Mouse (Mus musculus) hindbrain, embryonic 11.5 days (tissue): ENCODE results near the gene Vti1a. TPM values are rescaled to one million over a fixed set of nuclear protein-coding genes. Genes with fewer than 3 reads are reported as not detected.
A peak's percentile ranks its signal among the peaks of the same experiment; 100 is the strongest.

Experiments used
- ATAC-seq: fragments of 200-750 bp; cut with Nextera tagmentation; 2 replicates; pipeline ENCODE4 v1.8.0; 2017; ENCODE audit warnings: mild to moderate bottlenecking, moderate TSS enrichment, moderate library complexity; ENCODE audit not compliant: low FRiP score
- DNase-seq: peaks from one replicate; pipeline ENCODE4 v3.0.0-alpha.2; 2015; ENCODE audit warnings: low spot score
- H3K27ac ChIP-seq: fragments of 300-500 bp; sonication (generic); 2 replicates; pipeline ENCODE4 v1.5.1; 2014; ENCODE audit warnings: mild to moderate bottlenecking, low read depth, low read length
- H3K27me3 ChIP-seq: fragments of 300-500 bp; sonication (generic); 2 replicates; pipeline ENCODE4 v1.6.1; 2014; ENCODE audit warnings: mild to moderate bottlenecking, low read length, moderate library complexity, mixed read lengths; ENCODE audit not compliant: control insufficient read depth, insufficient read depth
- H3K36me3 ChIP-seq: fragments of 300-500 bp; sonication (generic); 2 replicates; pipeline ENCODE4 v1.6.1; 2014; ENCODE audit warnings: mild to moderate bottlenecking, low read length, moderate library complexity, mixed read lengths; ENCODE audit not compliant: control insufficient read depth, insufficient read depth
- H3K4me1 ChIP-seq: fragments of 300-500 bp; sonication (generic); replicated peaks from 2 replicates; pipeline ENCODE4 v1.6.1; 2014; ENCODE audit warnings: low read length, mixed read lengths; ENCODE audit not compliant: control insufficient read depth, insufficient read depth
- H3K4me2 ChIP-seq: fragments of 300-500 bp; sonication (generic); replicated peaks from 2 replicates; pipeline ENCODE4 v1.6.1; 2014; ENCODE audit warnings: mild to moderate bottlenecking, low read depth, low read length
- H3K4me3 ChIP-seq: fragments of 300-500 bp; sonication (generic); 2 replicates; pipeline ENCODE4 v1.5.1; 2014; ENCODE audit warnings: low read depth, low read length
- H3K9ac ChIP-seq: fragments of 300-500 bp; sonication (generic); 2 replicates; pipeline ENCODE4 v1.6.1; 2014; ENCODE audit warnings: low read depth, low read length
- H3K9me3 ChIP-seq: fragments of 300-500 bp; sonication (generic); 2 replicates; pipeline ENCODE4 v1.6.1; 2016; ENCODE audit warnings: low read length; ENCODE audit not compliant: control insufficient read depth
- WGBS: fragments of 180-500 bp; shearing (Covaris S2); extraction: QIAGEN DNeasy Blood & Tissue Kit; methylation state at CpG from one replicate; pipeline ENCODE4 v1.1.7; 2014; 5-methylcytosine and 5-hydroxymethylcytosine counted together
- polyA plus RNA-seq: library from polyadenylated mRNA; unstranded; fragments of >200 nt; fragmentation: Nextera tagmentation; extraction: Ambion mirVana; gene quantifications from 2 replicates; pipeline ENCODE4 v1.2.1, GENCODE M21; 2014

The Vti1a gene
- polyA plus RNA-seq, 1 experiment from 2014 or later = 27.8 TPM

- Histone ChIP-seq H3K36me3 (no peaks in the 10 kb centered on the region), H3K4me2 (no peak overlapping the region), H3K27ac (no peak overlapping the region), H3K9ac (no peak overlapping the region), H3K9me3 (no peaks in the 10 kb centered on the region), H3K27me3 (no peaks in the 10 kb centered on the region; the same call in 1 of the 2 replicates), H3K4me3 (no peak overlapping the region), H3K4me1 (no peaks in the 10 kb centered on the region)
- DNase-seq (no peak), ATAC-seq (no peak)
- WGBS = 84% methylated on average over 7 of the region's 7 CpGs
These were observed 220.3 kb downstream of the Vti1a start for GRCm38 (mm10) chr19:55536273-55536937.

- no peak for ATAC-seq
- 32% methylated on average over 6 of the region's 6 CpGs for WGBS
These were observed 221.6 kb downstream of the Vti1a start for GRCm38 (mm10) chr19:55537691-55538090.

GRCm38 (mm10) chr19:55541641-55542040 lies 225.5 kb downstream of the Vti1a start:
- ATAC-seq = no peak
- Histone ChIP-seq H3K9ac (no peak overlapping the region), H3K4me2 (no peak overlapping the region), H3K4me3 (no peak overlapping the region), H3K36me3 (no peaks in the 10 kb centered on the region), H3K27me3 (no peaks in the 10 kb centered on the region; the same call in 1 of the 2 replicates), H3K4me1 (no peaks in the 10 kb centered on the region), H3K9me3 (no peaks in the 10 kb centered on the region), H3K27ac (no peak overlapping the region)
- DNase-seq = no peak
- WGBS = 82% methylated on average over 5 of the region's 5 CpGs

More at GRCm38 (mm10) chr19:55537691-55538090, 221.6 kb downstream of the Vti1a start:
- no peaks in the 10 kb centered on the region for H3K4me1 ChIP-seq
- no peak overlapping the region for H3K9ac ChIP-seq
- H3K36me3 ChIP-seq = no peaks in the 10 kb centered on the region
- no peak overlapping the region for H3K4me3 ChIP-seq
- H3K9me3 ChIP-seq = no peaks in the 10 kb centered on the region
- DNase-seq = peak; percentile 66
- H3K4me2 ChIP-seq = no peak overlapping the region
- no peak overlapping the region for H3K27ac ChIP-seq
- no peaks in the 10 kb centered on the region; the same call in 1 of the 2 replicates for H3K27me3 ChIP-seq

GRCm38 (mm10) chr19:55542461-55542860 lies 226.4 kb downstream of the Vti1a start:
- Histone ChIP-seq H3K4me3 (no peak overlapping the region), H3K4me1 (no peaks in the 10 kb centered on the region), H3K27me3 (no peaks in the 10 kb centered on the region; the same call in 1 of the 2 replicates), H3K9me3 (no peaks in the 10 kb centered on the region), H3K9ac (no peak overlapping the region), H3K4me2 (no peak overlapping the region), H3K36me3 (no peaks in the 10 kb centered on the region), H3K27ac (no peak overlapping the region)
- WGBS = 80% methylated on average over 6 of the region's 6 CpGs
- ATAC-seq = no peak
- DNase-seq = no peak

- H3K4me1 ChIP-seq = no peaks in the 10 kb centered on the region
- DNase-seq = no peak
- H3K36me3 ChIP-seq = no peaks in the 10 kb centered on the region
- no peaks in the 10 kb centered on the region for H3K9me3 ChIP-seq
- H3K27ac ChIP-seq = no peak overlapping the region
- no peaks in the 10 kb centered on the region; the same call in 1 of the 2 replicates for H3K27me3 ChIP-seq
- no peak overlapping the region for H3K4me2 ChIP-seq
- ATAC-seq = no peak
- H3K9ac ChIP-seq = no peak overlapping the region
- H3K4me3 ChIP-seq = no peak overlapping the region
- 78% methylated on average over 9 of the region's 9 CpGs for WGBS
These were observed 227.1 kb downstream of the Vti1a start for GRCm38 (mm10) chr19:55543188-55543587.

- Histone ChIP-seq H3K36me3 (no peaks in the 10 kb centered on the region), H3K27me3 (no peaks in the 10 kb centered on the region), H3K4me3 (no peak overlapping the region), H3K9ac (no peak overlapping the region), H3K9me3 (no peaks in the 10 kb centered on the region), H3K27ac (no peak overlapping the region), H3K4me1 (no peaks in the 10 kb centered on the region), H3K4me2 (no peak overlapping the region)
- 77% methylated on average over 5 of the region's 5 CpGs for WGBS
- ATAC-seq (no peak), DNase-seq (no peak)
These were observed 228.4 kb downstream of the Vti1a start for GRCm38 (mm10) chr19:55544498-55544897.

- Histone ChIP-seq H3K27ac (no peak overlapping the region), H3K4me3 (no peak overlapping the region), H3K36me3 (no peaks in the 10 kb centered on the region), H3K27me3 (no peaks in the 10 kb centered on the region; the same call in 1 of the 2 replicates), H3K9me3 (no peaks in the 10 kb centered on the region), H3K4me2 (no peak overlapping the region), H3K9ac (no peak overlapping the region), H3K4me1 (no peaks in the 10 kb centered on the region)
- DNase-seq (peak; percentile 90), ATAC-seq (no peak)
- WGBS = 29% methylated on average over 9 of the region's 9 CpGs
These were observed 229.4 kb downstream of the Vti1a start for GRCm38 (mm10) chr19:55545529-55545928.

GRCm38 (mm10) chr19:55546009-55546528 lies 230.0 kb downstream of the Vti1a start:
- H3K27me3 ChIP-seq = no peaks in the 10 kb centered on the region; the same call in 1 of the 2 replicates
- no peak overlapping the region for H3K4me3 ChIP-seq
- ATAC-seq (no peak), DNase-seq (no peak)
- H3K36me3 ChIP-seq = no peaks in the 10 kb centered on the region
- no peak overlapping the region for H3K9ac ChIP-seq
- H3K9me3 ChIP-seq = no peaks in the 10 kb centered on the region
- WGBS = 89% methylated on average over 13 of the region's 13 CpGs
- no peaks in the 10 kb centered on the region for H3K4me1 ChIP-seq
- H3K4me2 ChIP-seq = no peak overlapping the region
- no peak overlapping the region for H3K27ac ChIP-seq

GRCm38 (mm10) chr19:55548206-55548605 lies 232.1 kb downstream of the Vti1a start:
- Histone ChIP-seq H3K4me1 (no peaks in the 10 kb centered on the region), H3K27ac (no peak overlapping the region), H3K9ac (no peak overlapping the region), H3K9me3 (no peaks in the 10 kb centered on the region), H3K36me3 (no peaks in the 10 kb centered on the region), H3K27me3 (no peaks in the 10 kb centered on the region; the same call in 1 of the 2 replicates), H3K4me2 (no peak overlapping the region), H3K4me3 (no peak overlapping the region)
- 95% methylated on average over 10 of the region's 10 CpGs for WGBS
- no peak for ATAC-seq
- no peak for DNase-seq
